Mouse (Mus musculus) layer of hippocampus, postnatal 14 days (tissue): Measurements from ENCODE around the gene Ttc16. TPM values are rescaled to one million over a fixed set of nuclear protein-coding genes. Genes with fewer than 3 reads are reported as not detected.
A peak's percentile ranks its signal among the peaks of the same experiment; 100 is the strongest.

ENCODE experiments used
- DNase-seq, 2 experiments: peaks; one replicate each; pipeline ENCODE4 v3.0.0; 2021 to 2022; ENCODE audit warnings: low spot score in 2 of 2, mixed read lengths in 1 of 2
- total RNA-seq, 2 experiments: library from RNA; stranded (reverse); gene quantifications; 2 replicates each; pipeline ENCODE4 v1.2.3; 2021

Ttc16 gene
- total RNA-seq, 2 experiments from 2014 or later, result 0.33 to 1.6 TPM

GRCm38 (mm10) chr2:32749082-32749481, 26.4 kb downstream of the Ttc16 start:
- DNase-seq, result no peak

DNA sequence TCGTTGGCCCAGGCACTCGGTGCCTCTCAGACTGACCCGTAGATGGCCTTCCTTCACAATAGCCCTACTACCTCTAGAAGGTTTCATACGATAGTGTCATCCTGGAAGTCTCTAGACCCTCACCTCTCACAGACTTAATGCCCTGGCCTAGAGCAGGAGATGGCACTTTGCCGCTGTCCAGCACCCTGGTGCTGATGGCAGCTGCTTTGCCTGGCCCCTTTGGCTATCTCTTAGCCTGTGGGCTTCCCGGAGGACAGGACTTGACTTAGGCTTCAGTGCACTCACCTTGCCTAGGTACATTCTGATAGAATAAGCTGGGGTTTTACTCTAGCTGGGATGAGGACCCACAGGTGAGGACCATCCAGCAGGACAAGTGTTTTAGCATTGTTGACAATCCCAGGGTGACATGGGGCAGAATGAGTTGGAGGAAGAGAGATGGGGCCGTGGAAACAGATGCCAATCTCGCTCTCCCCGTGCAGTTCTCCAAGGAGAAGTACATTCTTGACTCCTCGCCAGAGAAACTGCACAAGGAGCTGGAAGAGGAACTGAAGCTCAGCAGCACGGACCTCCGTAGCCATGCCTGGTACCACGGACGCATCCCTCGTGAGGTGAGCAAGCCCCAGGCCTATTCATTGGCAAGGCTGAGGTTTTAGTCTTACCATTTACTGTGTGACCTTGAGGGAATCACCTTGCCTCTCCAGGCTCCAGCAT, 31.0 kb downstream of the Ttc16 start:
- DNase-seq, result no peak

GRCm38 (mm10) chr2:32742173-32742531, 33.3 kb downstream of the Ttc16 start:
- peak; percentile 76 to 83 for DNase-seq

- DNase-seq, result peak; percentile 61 to 69
Measured at GRCm38 (mm10) chr2:32741273-32742172, 33.9 kb downstream of the Ttc16 start.

DNA sequence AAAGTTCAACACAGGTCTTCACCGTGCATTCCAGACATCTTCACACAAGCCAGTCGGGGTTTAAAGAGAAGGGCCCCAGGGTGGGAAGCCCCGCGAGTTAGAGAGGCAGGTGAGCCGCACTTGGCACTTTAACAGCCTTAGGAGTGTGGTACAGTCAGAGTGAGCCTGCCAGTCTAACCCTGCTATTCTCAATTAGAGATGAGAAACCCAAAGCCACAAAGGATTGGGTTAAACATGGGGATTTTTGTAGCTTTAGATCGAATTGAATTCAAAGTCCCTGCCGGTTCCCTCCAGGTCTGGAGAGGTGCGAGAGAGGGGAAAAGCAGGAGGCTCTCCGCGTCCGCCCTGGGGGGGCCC, 34.5 kb downstream of the Ttc16 start, which contains the start of gene 6330409D20Rik:
Gene 6330409D20Rik, minus strand, starts transcription at position 101 of the 357 bp plus-strand sequence.
- no peak for DNase-seq

DNA sequence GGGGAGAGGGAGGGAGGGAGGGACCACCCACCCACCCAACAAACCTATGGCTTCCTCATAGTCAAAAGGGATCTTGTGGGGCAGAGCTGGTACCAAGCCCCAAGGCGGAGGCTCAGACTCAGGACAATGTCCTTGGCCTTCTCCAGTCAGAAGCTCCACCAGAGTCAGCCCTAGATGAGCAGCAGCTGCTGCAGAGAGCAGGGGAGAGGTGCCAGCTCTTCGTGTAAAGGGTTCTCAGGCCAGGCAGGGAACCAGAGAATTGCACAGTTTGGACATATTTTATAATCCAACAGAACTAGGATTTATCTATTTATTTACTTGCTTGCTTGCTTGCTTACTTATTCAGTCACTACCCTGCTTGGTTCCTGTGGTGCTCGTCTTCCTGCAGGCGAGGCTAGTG, 36.1 kb downstream of the Ttc16 start:
- DNase-seq, result no peak

- no peak for DNase-seq
Measured at GRCm38 (mm10) chr2:32737008-32737407, 38.4 kb downstream of the Ttc16 start.

GRCm38 (mm10) chr2:32736306-32736829, 39.1 kb downstream of the Ttc16 start:
- no peak for DNase-seq

- no peak for DNase-seq
Measured at GRCm38 (mm10) chr2:32734933-32735332, 40.5 kb downstream of the Ttc16 start.

GRCm38 (mm10) chr2:32734480-32734879, 41.0 kb downstream of the Ttc16 start:
- DNase-seq, result no peak

- DNase-seq, result no peak
Measured at GRCm38 (mm10) chr2:32732695-32733094, 42.7 kb downstream of the Ttc16 start.

GRCm38 (mm10) chr2:32731911-32732310, 43.5 kb downstream of the Ttc16 start:
- no peak for DNase-seq

GRCm38 (mm10) chr2:32730854-32731253, 44.6 kb downstream of the Ttc16 start:
- no peak for DNase-seq

DNA sequence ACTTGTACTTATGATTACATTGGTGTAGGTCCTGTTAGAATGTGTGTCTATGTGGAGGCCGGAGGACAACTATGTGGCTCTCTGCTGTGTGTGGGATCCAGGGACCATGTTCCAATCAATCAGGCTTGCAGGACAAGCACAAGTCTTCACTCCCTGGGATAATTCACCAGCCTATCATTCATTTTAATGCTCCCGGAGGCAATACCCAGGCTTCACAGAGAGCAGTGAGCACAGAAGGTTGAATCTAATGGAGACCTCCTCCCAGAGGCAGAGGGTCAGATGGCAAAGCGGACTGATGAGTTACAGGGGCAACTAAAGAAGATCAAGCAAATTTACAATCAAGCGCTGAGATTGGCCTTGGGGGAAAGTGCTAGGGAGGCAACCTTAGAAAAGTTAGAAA, 45.9 kb downstream of the Ttc16 start:
- no peak for DNase-seq

DNA sequence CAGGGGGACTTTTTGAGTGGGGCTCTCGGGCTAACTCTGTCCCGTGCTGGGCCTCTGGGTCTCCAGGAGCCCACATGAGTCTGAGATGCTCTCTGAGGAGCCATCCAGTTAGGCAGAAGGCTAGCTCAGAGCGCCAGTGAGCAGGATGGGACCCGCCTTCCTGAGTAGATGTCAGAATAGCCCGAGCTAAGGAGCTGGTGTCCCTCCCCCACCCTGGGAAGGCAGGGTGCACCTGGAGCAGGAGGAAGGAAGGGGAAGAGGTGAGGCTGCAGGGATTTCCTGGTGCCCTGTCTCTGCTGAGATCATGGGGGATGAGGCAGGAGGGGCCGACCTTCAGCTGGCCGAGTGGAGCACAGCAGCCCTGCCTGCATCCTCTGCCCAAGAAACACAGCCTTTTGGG, 47.0 kb downstream of the Ttc16 start:
- DNase-seq, result no peak

DNA sequence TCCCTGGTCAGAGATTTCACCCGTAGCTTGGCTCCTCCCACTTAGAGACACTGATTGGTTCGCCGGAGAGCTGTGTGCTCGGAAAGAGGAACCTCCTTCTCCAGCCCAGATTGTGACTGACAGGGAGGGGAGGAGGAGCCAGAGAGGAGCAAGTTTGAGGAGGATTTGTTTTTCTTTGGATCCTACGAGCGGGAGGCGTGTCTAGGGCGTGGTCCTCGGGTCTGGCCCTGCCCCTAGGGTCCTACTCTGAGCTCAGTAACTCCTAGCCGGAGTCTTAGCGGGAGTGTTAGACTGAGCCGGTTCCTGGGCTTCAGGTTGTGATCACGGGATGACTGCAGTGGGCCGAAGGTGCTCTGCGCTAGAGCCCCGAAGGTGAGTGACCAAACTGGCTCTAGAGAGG, 48.0 kb downstream of the Ttc16 start:
- peak; percentile 69 to 91 for DNase-seq

DNA sequence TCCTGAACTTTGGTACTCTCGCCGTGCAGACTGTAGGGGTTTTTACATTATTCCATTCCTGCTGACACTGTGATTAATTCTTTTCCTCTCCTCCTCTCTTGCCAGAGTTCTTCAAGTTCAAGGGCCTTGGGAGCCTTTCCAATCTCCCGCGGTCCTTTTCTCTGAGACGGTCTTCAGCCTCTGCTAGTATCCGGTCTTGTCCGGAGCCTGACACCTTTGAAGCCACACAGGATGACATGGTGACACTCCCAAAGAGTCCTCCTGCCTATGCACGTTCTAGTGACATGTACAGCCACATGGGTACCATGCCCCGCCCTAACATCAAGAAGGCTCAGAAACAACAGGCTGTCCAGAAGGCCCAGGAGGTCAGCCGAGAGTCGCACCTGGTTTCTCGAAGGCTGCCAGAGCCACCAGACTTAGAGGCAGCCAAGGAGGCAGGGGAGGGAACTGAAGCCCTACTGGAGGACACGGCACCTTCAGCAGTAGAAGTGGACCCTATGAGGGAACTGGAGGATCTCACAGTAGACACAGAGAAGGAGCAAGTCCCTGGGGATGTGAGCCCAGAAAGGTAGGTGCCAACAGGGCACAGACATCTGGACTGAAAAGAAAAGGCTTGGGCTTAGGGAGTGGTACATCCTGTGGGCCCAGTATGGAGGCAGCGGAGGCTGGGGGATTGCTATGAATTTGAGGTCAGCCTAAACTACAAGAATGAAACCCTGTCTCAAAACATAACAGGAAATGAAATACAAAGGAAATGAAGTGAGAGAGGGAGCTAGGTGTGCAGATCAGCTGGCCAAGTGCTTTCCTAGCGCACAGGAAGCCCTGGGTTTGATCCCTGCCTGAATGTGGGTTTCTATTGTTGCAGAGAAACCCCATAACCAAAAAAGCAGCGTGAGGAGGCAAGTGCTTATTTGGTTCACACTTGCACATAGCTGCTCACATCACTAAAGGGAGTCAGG, 50.3 kb downstream of the Ttc16 start:
- DNase-seq, result no peak

GRCm38 (mm10) chr2:32724149-32724548, 51.3 kb downstream of the Ttc16 start:
- DNase-seq, result no peak

DNA sequence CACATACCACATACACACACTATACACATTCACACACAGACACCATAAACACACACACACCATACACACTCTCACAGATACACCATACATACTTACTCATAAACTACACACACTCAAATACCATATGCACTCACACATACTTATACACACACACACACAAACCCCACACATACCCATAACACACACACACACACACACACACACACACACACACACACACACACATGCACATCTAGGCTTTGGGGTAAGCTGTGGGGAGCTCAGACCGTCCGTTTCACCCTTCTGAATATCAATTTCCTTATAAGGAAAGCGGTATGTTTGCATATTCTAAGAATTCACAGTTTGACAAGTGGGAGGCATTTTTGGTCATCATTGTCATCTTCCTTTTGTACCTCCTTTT, 52.9 kb downstream of the Ttc16 start:
- no peak for DNase-seq

DNA sequence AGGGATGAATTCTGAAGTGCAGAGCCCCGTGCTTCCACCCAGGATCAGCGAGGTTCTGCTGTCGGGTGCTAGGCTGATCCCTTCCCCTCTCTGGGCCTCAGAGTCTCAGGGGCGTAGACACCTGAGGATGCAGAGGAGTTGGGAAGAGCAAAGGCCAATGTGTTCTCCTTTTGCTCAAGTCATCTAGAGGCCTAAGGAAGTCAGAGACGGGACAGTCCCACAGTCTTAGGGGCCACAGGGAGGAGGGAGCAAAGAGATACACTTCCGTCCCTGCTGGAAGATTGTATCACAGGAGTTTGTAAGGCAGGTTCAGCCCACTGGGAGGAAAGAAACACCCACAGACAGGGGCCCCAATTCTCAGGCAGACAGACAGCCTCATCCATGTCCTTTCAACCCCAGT, 53.4 kb downstream of the Ttc16 start:
- DNase-seq, result no peak

DNA sequence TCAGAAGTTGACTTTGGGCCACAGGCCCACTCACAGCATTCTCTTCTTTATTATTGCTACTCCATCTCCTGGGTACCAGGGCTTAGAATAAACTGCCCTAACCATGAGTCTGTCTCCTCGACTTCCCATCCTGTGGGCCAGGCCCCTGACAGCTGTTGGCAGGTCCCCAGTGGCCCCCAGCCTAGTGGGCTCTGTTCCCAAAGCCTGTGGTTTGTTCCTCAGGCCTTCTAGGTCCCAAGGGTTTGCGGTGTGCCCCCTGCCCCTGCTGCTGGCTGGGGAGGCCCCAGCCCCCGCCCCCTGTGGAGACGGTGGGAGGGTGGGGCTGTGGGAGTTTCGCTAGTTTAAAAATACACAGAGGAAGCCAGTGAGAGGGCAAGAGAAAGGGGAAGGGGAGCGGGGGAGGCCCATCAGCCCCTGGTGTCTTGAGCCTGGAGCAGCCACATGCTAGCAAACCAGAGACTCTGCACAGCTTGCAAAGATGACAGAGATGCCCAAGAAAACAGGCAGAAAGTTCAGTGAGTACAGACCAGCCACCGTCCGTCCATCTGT, 54.7 kb downstream of the Ttc16 start, which contains the start of gene Sh2d3c:
Gene Sh2d3c, plus strand, starts transcription at position 375 of the 549 bp plus-strand sequence.
- no peak for DNase-seq
